Mouse (Mus musculus): ENCODE measurements at regions not wholly inside any gene's neighbourhood (a gene's known extent, or its start where the extent isn't known, plus 50 kb on each side); places are given as distances from the start of the nearest gene placed in this dataset.
A peak's percentile ranks its signal among the peaks of the same experiment; 100 is the strongest.

DNA sequence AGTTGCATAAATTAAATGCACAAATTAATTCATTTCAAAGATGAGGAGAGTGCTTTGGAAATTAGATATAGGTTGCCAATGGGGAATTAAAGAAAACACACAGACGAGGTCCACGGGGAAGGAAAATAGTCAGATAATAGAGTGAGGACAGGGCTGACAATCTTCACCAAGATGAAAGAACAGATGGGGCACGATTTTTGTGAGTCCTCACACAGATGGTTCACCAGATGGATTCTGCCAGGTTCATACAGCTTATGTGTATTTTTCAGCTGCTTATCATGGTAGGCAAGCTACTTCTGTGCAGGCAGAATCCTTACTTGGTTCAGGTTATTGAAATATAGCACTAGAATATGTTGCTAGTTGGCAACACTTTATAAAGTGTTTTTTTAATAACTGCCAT lies 1585.4 kb upstream of the Igfbp7 start:
- DNase-seq (ENCODE audit: extremely low spot score in 1 of 2, low spot score in 2 of 2) = peak in 1 of 2 experiments; percentile 45
- intact Hi-C loops (cut with DNase I) = no loop called here

DNA sequence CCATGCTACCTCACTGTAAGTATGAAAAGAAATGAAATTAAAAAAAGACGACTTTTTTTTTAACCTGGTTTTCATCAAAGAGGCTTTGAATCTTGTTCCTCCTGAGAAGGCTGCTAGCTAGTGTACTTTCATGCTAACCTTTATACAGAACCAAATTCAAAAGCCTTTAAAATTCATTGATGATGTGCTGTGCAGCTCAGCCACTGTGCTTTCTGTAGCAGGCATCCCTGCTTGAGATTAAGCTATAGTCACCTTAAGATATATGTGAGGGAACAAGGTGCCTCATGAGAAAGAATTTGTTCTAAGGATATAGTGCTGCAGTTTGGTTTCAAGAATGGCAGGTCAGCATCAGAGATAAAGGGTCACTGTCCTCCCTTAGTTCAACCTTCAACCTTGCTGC lies 1581.9 kb upstream of the Igfbp7 start:
- DNase-seq (ENCODE audit: extremely low spot score in 1 of 2, low spot score in 2 of 2) = no peak
- intact Hi-C loops (cut with DNase I) = no loop called here

DNA sequence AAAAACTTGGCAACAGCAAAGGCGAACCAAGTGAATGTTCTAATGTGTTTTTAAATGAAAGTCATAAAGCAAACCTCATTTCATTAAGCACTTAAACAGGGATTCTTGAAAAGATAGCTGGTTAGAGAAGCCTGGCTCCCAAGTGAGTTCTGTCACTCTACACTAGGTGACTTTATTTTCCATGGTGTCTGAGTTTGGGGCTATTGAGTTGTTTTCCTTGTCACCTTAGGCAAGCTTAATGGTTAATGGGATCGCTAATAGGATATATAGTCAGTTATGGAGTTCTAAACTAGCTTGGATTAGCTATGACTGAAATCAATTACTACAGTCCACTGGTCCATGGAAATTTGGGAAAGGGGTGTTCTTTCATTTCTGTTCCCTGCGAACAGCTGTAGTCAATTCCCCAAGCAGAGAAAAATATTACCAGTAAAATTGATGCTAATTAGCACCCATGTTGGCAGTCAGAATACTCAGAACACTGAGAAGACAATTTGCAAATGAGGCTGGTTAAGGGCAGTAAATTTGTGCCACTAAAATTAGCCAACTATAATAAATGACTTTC lies 1568.7 kb upstream of the Igfbp7 start:
- intact Hi-C loops (cut with DNase I) = no loop called here

DNA sequence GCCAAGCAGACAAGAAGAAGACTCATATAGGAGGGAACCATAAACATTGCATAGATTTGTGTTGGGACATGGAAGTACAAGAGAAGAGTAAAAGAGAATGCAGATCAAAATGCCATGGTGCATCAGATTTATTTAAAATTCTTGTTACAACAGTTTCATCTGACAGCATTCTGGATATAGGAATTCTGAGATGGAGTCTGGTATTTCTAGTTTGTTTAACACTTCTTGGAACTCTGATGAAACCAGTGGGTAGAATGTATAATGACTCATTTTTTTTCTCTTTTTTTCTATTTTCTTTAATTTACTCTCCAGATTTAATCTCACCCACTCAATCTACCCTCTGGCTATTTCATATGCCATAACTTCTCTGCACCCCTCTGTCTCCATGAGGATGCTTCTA lies 1537.9 kb upstream of the Igfbp7 start:
- intact Hi-C loops (cut with DNase I) = no loop called here
- DNase-seq (ENCODE audit: extremely low spot score in 1 of 2, low spot score in 2 of 2) = no peak

More for the DNA sequence above, 1568.7 kb upstream of the Igfbp7 start:
- no peak for DNase-seq (ENCODE audit: extremely low spot score in 1 of 2, low spot score in 2 of 2)

DNA sequence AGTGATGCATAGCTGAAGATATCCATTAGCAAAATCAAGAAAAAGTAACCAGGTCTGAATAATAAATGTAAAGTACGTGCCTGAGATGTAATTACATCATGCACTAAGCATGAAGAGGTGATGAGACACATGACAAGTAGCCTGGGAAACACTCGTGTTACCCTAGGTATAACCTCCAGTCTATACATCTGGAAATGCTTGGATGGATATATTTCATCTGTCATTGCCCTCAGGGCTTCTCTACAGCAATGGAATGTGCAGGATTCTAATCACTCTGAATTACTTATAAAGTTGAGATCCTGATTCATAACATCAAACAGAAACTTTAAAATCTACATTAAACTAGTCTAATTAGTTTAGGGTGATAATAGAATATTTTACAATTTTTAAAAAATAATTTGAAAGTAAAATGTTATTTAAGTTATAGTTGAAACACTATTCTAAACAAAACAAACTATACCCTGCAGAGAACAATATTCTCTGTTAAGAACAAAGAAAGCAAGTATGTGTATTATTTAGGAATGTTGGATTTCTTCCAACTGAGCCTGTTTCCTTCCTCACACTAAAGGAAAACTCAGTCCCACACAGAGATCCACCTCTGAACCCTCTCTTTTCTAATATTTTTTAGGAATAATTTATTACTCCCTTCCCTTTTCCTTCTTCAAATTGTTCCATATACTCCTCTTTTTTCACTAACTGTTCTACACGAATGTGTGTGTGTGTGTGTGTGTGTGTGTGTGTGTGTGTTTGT lies 1514.2 kb upstream of the Igfbp7 start:
- DNase-seq (ENCODE audit: extremely low spot score in 1 of 2, low spot score in 2 of 2) = no peak
- intact Hi-C loops (cut with DNase I) = no loop called here

DNA sequence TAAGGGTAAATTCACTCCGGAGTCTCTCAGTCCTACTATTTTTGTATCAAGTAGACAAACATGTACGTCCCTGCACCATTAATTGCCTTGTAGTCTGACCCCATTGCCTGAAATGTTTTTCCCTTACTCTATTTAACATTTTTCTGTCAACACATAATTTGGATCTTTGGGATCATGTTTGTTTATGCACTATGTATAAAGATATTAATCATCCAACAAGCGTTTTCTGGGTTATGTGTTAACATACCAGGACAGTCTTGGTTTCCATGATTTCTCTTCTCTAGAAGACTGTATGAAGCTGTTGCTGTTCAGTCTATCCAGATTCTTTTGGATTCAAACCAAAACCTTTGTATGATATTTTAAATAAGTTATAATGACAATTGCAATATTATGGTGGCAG lies 1492.3 kb upstream of the Igfbp7 start:
- DNase-seq (ENCODE audit: extremely low spot score in 1 of 2, low spot score in 2 of 2) = no peak
- intact Hi-C loops (cut with DNase I) = no loop called here

DNA sequence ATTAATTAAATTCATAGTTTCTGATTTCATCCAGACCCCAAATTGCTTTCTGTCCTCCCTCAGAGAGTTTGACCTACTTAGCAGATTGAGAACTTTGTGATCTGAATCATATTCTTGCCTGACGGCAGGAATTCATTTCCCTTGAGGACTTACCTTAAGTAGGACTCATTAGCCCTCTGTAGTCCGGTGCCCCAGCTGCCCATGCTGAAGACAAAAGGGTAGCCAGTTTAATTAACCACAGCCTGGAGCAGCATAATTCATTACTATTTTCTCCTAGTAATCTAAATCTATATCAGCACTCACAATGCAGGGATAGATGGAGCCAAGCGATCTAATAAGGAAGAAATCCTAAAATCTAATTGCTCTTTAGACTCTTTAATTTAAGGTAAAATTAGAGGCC lies 1470.9 kb upstream of the Igfbp7 start:
- intact Hi-C loops (cut with DNase I) = no loop called here
- DNase-seq (ENCODE audit: extremely low spot score in 1 of 2, low spot score in 2 of 2) = no peak

DNA sequence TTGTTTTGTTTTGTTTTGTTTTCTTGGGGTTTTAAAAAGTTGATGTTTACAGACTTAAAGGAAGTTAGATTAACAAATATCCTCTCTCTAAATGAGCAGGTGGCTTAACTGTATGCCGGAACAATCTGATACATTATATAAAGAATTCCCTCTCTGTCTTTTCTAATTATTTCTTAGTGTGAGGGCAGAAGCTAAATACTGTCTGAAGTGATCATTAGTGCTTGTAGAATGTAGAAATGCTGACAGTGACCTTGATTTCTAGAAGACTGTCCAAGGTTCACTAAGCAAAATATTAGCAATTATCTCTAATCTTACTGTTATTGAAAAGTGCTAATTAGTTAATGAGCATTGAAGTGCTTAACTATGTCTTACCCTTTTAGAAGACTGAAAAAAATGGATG lies 1437.3 kb upstream of the Igfbp7 start:
- no peak for DNase-seq (ENCODE audit: extremely low spot score in 1 of 2, low spot score in 2 of 2)
- intact Hi-C loops (cut with DNase I) = no loop called here

DNA sequence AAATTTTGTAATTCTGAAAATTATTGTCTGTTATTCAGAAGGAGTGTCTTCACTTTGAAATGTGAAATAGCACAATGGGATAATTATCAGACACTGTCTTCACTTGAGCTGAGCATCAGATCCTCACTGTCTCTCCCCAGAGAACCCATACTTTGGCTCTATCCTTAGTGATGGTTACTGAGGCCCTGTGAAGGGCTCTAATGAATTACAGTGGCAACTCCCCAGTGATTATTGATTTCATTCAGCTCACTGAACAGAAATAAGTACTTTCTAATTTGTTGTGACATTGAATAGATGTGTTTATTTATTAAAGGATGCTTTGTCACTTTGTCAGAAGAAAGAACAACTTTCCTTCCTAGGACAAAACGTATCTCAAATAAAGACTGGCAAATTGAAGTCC lies 1389.5 kb upstream of the Igfbp7 start:
- DNase-seq (ENCODE audit: extremely low spot score in 1 of 2, low spot score in 2 of 2) = no peak
- intact Hi-C loops (cut with DNase I) = no loop called here

Data from left cerebral cortex, postnatal 10 days (tissue).